Mouse (Mus musculus) liver, embryonic 15.5 days (tissue): ENCODE measurements around the gene Klhl21. TPM values are rescaled to one million over a fixed set of nuclear protein-coding genes. Genes with fewer than 3 reads are reported as not detected.
"Not testable (repeated sequence)": the region's sequence is repeated elsewhere in the genome, so short reads cannot be mapped to it uniquely, and the experiment has no call there.

ENCODE experiments used
- ATAC-seq: fragments of 200-750 bp; cut with Nextera tagmentation; 2 replicates; pipeline ENCODE4 v1.8.0; 2017; ENCODE audit warnings: moderate number of reproducible peaks, mild to moderate bottlenecking, moderate library complexity; ENCODE audit not compliant: insufficient read depth
- H3K27ac ChIP-seq: fragments of 300-500 bp; sonication (generic); replicated peaks from 2 replicates; pipeline ENCODE4 v1.5.1; 2015; ENCODE audit warnings: mild to moderate bottlenecking, inconsistent platforms
- H3K27me3 ChIP-seq: fragments of 300-500 bp; sonication (generic); 2 replicates; pipeline ENCODE4 v1.6.1; 2015; ENCODE audit warnings: mild to moderate bottlenecking, inconsistent platforms
- H3K36me3 ChIP-seq: fragments of 300-500 bp; sonication (generic); replicated peaks from 2 replicates; pipeline ENCODE4 v1.6.1; 2015; ENCODE audit warnings: moderate library complexity, mild to moderate bottlenecking, inconsistent platforms
- H3K4me1 ChIP-seq: fragments of 300-500 bp; sonication (generic); replicated peaks from 2 replicates; pipeline ENCODE4 v1.6.1; 2015; ENCODE audit warnings: inconsistent platforms
- H3K4me2 ChIP-seq: fragments of 300-500 bp; sonication (generic); 2 replicates; pipeline ENCODE4 v1.6.1; 2015; ENCODE audit warnings: moderate library complexity, mild to moderate bottlenecking, inconsistent platforms
- H3K4me3 ChIP-seq: fragments of 300-500 bp; sonication (generic); replicated peaks from 2 replicates; pipeline ENCODE4 v1.5.1; 2015; ENCODE audit warnings: mild to moderate bottlenecking, inconsistent platforms
- H3K9ac ChIP-seq: fragments of 300-500 bp; sonication (generic); 2 replicates; pipeline ENCODE4 v1.6.1; 2015; ENCODE audit warnings: moderate library complexity, mild to moderate bottlenecking, inconsistent platforms
- H3K9me3 ChIP-seq: fragments of 300-500 bp; sonication (generic); replicated peaks from 2 replicates; pipeline ENCODE4 v1.6.1; 2016; ENCODE audit warnings: inconsistent platforms
- WGBS: fragments of 180-500 bp; shearing (Covaris S2); methylation state at CpG from one replicate; pipeline ENCODE4 v1.1.7; 2015; ENCODE audit warnings: mixed read lengths; ENCODE audit not compliant: insufficient replicate concordance; 5-methylcytosine and 5-hydroxymethylcytosine counted together
- polyA plus RNA-seq: library from polyadenylated mRNA; unstranded; fragments of >200 nt; fragmentation: Nextera tagmentation; extraction: Ambion mirVana; gene quantifications from 2 replicates; pipeline ENCODE4 v1.2.1, GENCODE M21; 2015

Klhl21 gene
- polyA plus RNA-seq, 1 experiment from 2014 or later, result 6.3 TPM

GRCm38 (mm10) chr4:152022506-152022905 lies 13.9 kb downstream of the Klhl21 start:
- Histone ChIP-seq H3K9ac (no peak overlapping the region), H3K4me2 (no peak overlapping the region), H3K4me1 (peaks cover 40% of the 10 kb centered on the region), H3K27ac (no peak overlapping the region), H3K36me3 (peaks cover 52% of the 10 kb centered on the region), H3K27me3 (no peaks in the 10 kb centered on the region), H3K4me3 (no peak overlapping the region), H3K9me3 (no peaks in the 10 kb centered on the region)
- 80% methylated on average over 8 of the region's 8 CpGs for WGBS
- no peak for ATAC-seq

- Histone ChIP-seq H3K27me3 (no peaks in the 10 kb centered on the region), H3K9me3 (no peaks in the 10 kb centered on the region), H3K4me1 (peaks cover 53% of the 10 kb centered on the region), H3K4me2 (0 out of 2 replicates have a peak overlapping the region, but pooled peaks have one; percentile 92), H3K27ac (no peak overlapping the region), H3K9ac (0 out of 2 replicates have a peak overlapping the region, but pooled peaks have one; percentile 84), H3K4me3 (no peak overlapping the region), H3K36me3 (peaks cover 44% of the 10 kb centered on the region)
- ATAC-seq, result no peak
- 87% methylated on average over 11 of the region's 11 CpGs for WGBS
Measured at GRCm38 (mm10) chr4:152024525-152024924, 15.9 kb downstream of the Klhl21 start.

GRCm38 (mm10) chr4:152026751-152027508 lies 18.3 kb downstream of the Klhl21 start:
- Histone ChIP-seq H3K27me3 (no peaks in the 10 kb centered on the region; the same call in 1 of the 2 replicates), H3K36me3 (peaks cover 20% of the 10 kb centered on the region), H3K9me3 (no peaks in the 10 kb centered on the region), H3K4me1 (peaks cover 53% of the 10 kb centered on the region), H3K27ac (peak overlapping the region; percentile 85), H3K4me3 (peak overlapping the region; percentile 84), H3K4me2 (peak overlapping the region; percentile 92), H3K9ac (peak overlapping the region; percentile 84)
- peak; percentile 69 for ATAC-seq
- WGBS, result 4% methylated on average over 39 of the region's 41 CpGs

GRCm38 (mm10) chr4:152027524-152027923 lies 18.9 kb downstream of the Klhl21 start, which contains the start of gene Zbtb48:
TSS of gene Zbtb48 (minus strand) at chr4:152027671.
- Histone ChIP-seq H3K27me3 (no peaks in the 10 kb centered on the region; the same call in 1 of the 2 replicates), H3K9me3 (no peaks in the 10 kb centered on the region), H3K4me2 (peak within 1 kb of the TSS; percentile 92), H3K4me3 (peak within 1 kb of the TSS; percentile 84), H3K27ac (peak within 1 kb of the TSS; percentile 85), H3K4me1 (peaks cover 51% of the 10 kb centered on the region), H3K36me3 (peaks cover 14% of the 10 kb centered on the region; the same call in 1 of the 2 replicates), H3K9ac (peak within 1 kb of the TSS; percentile 84)
- WGBS, result under 1% methylated on average over 35 of the region's 35 CpGs
- ATAC-seq, result peak; percentile 94

GRCm38 (mm10) chr4:152028456-152028855 lies 19.9 kb downstream of the Klhl21 start:
- Histone ChIP-seq H3K27ac (no peak overlapping the region), H3K4me3 (peak overlapping the region; percentile 84; the same call in 1 of the 2 replicates), H3K36me3 (0 out of 2 replicates have a peak, but pooled peaks cover 7% of the 10 kb centered on the region), H3K4me1 (peaks cover 50% of the 10 kb centered on the region), H3K9me3 (no peaks in the 10 kb centered on the region), H3K9ac (0 out of 2 replicates have a peak overlapping the region, but pooled peaks have one; percentile 84), H3K4me2 (peak overlapping the region; percentile 92), H3K27me3 (no peaks in the 10 kb centered on the region; the same call in 1 of the 2 replicates)
- WGBS, result 65% methylated on average over 15 of the region's 15 CpGs
- ATAC-seq, result no peak

- Histone ChIP-seq H3K4me1 (peaks cover 44% of the 10 kb centered on the region), H3K4me2 (no peak overlapping the region), H3K4me3 (no peak overlapping the region), H3K27ac (no peak overlapping the region), H3K27me3 (peaks cover 4% of the 10 kb centered on the region; the same call in 1 of the 2 replicates), H3K9me3 (no peaks in the 10 kb centered on the region), H3K36me3 (0 out of 2 replicates have a peak, but pooled peaks cover 5% of the 10 kb centered on the region), H3K9ac (no peak overlapping the region)
- 28% methylated on average over 5 of the region's 5 CpGs for WGBS
- ATAC-seq, result no peak
Measured at GRCm38 (mm10) chr4:152029087-152029486, 20.5 kb downstream of the Klhl21 start.

GRCm38 (mm10) chr4:152029997-152030396 lies 21.4 kb downstream of the Klhl21 start:
- no peaks in the 10 kb centered on the region for H3K9me3 ChIP-seq
- H3K4me1 ChIP-seq, result peaks cover 35% of the 10 kb centered on the region
- ATAC-seq, result no peak
- WGBS, result 68% methylated on average over 4 of the region's 4 CpGs
- H3K4me2 ChIP-seq, result no peak overlapping the region
- peaks cover 6% of the 10 kb centered on the region; the same call in 1 of the 2 replicates for H3K27me3 ChIP-seq
- no peak overlapping the region for H3K9ac ChIP-seq
- 0 out of 2 replicates have a peak, but pooled peaks cover 5% of the 10 kb centered on the region for H3K36me3 ChIP-seq
- no peak overlapping the region for H3K4me3 ChIP-seq
- H3K27ac ChIP-seq, result no peak overlapping the region

GRCm38 (mm10) chr4:152032922-152033321 lies 24.3 kb downstream of the Klhl21 start:
- 79% methylated on average over 13 of the region's 13 CpGs for WGBS
- no peak for ATAC-seq
- Histone ChIP-seq H3K4me2 (no peak overlapping the region), H3K9me3 (no peaks in the 10 kb centered on the region), H3K9ac (no peak overlapping the region), H3K27me3 (peaks cover 6% of the 10 kb centered on the region; the same call in 1 of the 2 replicates), H3K36me3 (no peaks in the 10 kb centered on the region), H3K27ac (no peak overlapping the region), H3K4me3 (no peak overlapping the region), H3K4me1 (peaks cover 10% of the 10 kb centered on the region)

GRCm38 (mm10) chr4:152036464-152036863 lies 27.9 kb downstream of the Klhl21 start:
- H3K27me3 ChIP-seq, H3K4me2 ChIP-seq, H3K4me3 ChIP-seq, H3K9ac ChIP-seq, H3K36me3 ChIP-seq, H3K9me3 ChIP-seq, H3K27ac ChIP-seq, ATAC-seq: not testable (repeated sequence)
- 81% methylated on average over 6 of the region's 6 CpGs for WGBS
- H3K4me1 ChIP-seq, result peaks cover 30% of the 10 kb centered on the region

- WGBS, result 34% methylated on average over 10 of the region's 10 CpGs
- peak within 1 kb of the TSS; percentile 97 for H3K4me2 ChIP-seq
- H3K27ac ChIP-seq, result peak within 1 kb of the TSS; percentile 61
- H3K9ac ChIP-seq, result peak within 1 kb of the TSS; percentile 85
- ATAC-seq, result no peak
- peaks cover 6% of the 10 kb centered on the region; the same call in 1 of the 2 replicates for H3K27me3 ChIP-seq
- no peaks in the 10 kb centered on the region for H3K9me3 ChIP-seq
- peaks cover 26% of the 10 kb centered on the region for H3K36me3 ChIP-seq
- peak within 1 kb of the TSS; percentile 97 for H3K4me3 ChIP-seq
- peaks cover 35% of the 10 kb centered on the region for H3K4me1 ChIP-seq
Measured at GRCm38 (mm10) chr4:152038225-152038984, 29.8 kb downstream of the Klhl21 start, which contains the start of gene Tas1r1. TSS of gene Tas1r1 (minus strand) at chr4:152038568.
